In the genomic region with DNA sequence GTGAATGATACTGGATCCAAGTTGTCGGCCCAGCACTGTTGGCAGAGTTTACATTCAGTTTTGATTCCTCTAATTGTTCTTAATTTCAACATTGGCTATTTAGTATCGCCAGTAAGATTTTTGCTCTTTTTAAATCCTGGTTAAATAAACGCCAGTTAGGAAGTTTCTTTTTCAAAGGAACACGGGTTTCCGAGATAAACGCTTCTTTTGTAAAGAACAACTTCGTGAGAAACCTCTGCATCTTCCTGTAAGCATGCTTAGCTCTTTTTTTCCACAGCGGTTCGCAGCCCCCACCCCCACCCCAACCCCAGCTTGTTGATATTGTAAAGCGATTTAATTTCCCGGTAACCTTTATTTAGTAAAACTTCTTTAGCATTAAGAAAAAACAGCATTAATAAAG, we compare ENCODE assay signal across 11 mouse cellular contexts. TPM values are rescaled to one million over a fixed set of nuclear protein-coding genes. Genes with fewer than 3 reads are reported as not detected.
DNase-seq lines count a peak whose midpoint lies in the region; ATAC-seq and TF ChIP-seq lines count a peak whose summit lies in the region.
"Had no signal": no experiment of that assay in that cellular context is flagged by ENCODE, and none has a peak within 500 bp of the region (broad histone marks: within the 10 kb centered on the region; RNA-seq: fewer than 3 reads in every experiment).

No protein-coding gene starts in this region.

- no peak for TF ChIP-seq CTCF in liver, adult 2 months (IDR thresholded peaks at IDR 0.05; ENCODE audit: low read depth, low read length)
- no peak for TF ChIP-seq CTCF in olfactory bulb, adult 2 months (IDR thresholded peaks at IDR 0.05; ENCODE audit: insufficient read depth, low read depth, low read length)

- ATAC-seq in forebrain, embryonic 12.5 days (ENCODE audit: low FRiP score): no peak
- ATAC-seq in limb, embryonic 12.5 days (ENCODE audit: insufficient number of reproducible peaks, insufficient read depth, low FRiP score, low TSS enrichment, low read depth): no peak
- ATAC-seq: Patski had no signal

- no peaks in the 10 kb centered on the region for H3K9me3 ChIP-seq in forebrain, embryonic 12.5 days
- H3K9me3 ChIP-seq in limb, embryonic 12.5 days: no peaks in the 10 kb centered on the region

- H3K4me1 ChIP-seq in liver, adult 2 months (ENCODE audit: control insufficient read depth, insufficient read depth, low read length): no peaks in the 10 kb centered on the region
- H3K4me1 ChIP-seq in forebrain, embryonic 12.5 days: peaks cover 27% of the 10 kb centered on the region
- H3K4me1 ChIP-seq in limb, embryonic 12.5 days (replicated peaks): peaks cover 12% of the 10 kb centered on the region
- H3K4me1 ChIP-seq in olfactory bulb, adult 2 months (ENCODE audit: control insufficient read depth, insufficient read depth, low read length): no peaks in the 10 kb centered on the region; the same call in 1 of the 2 replicates

- DNase-seq in liver, adult 2 months (ENCODE audit: extremely low read depth, low read depth, low spot score): no peak
- DNase-seq in liver: no peak
- no peak for DNase-seq in thymus, postnatal 10 days (ENCODE audit: low spot score in 2 of 2)
- DNase-seq in ovary, adult 18-20 months (ENCODE audit: low spot score): no peak
- DNase-seq in ovary, postnatal 36 days (ENCODE audit: low spot score): no peak
- DNase-seq: kidney, adult 18-20 months; thymus, postnatal 25 days had no signal

- no peaks in the 10 kb centered on the region; the same call in 1 of the 2 replicates for H3K79me2 ChIP-seq in liver, adult 2 months (ENCODE audit: control insufficient read depth, insufficient read depth, low read length)

- H3K9ac ChIP-seq in liver, adult 2 months (ENCODE audit: low read depth, low read length): no peak overlapping the region
- H3K9ac ChIP-seq in forebrain, embryonic 12.5 days: peak overlapping the region; percentile 97
- no peak overlapping the region for H3K9ac ChIP-seq in limb, embryonic 12.5 days (replicated peaks)

- no peak for TF ChIP-seq POLR2A in liver, adult 2 months (IDR thresholded peaks at IDR 0.05; ENCODE audit: extremely low read depth, insufficient read depth, low read length)
- no peak for TF ChIP-seq POLR2A in olfactory bulb, adult 2 months (IDR thresholded peaks at IDR 0.05; ENCODE audit: insufficient read depth, low read depth, low read length)

- no peaks in the 10 kb centered on the region; the same call in 1 of the 2 replicates for H3K27me3 ChIP-seq in liver, adult 2 months (ENCODE audit: control insufficient read depth, insufficient read depth, low read length)
- H3K27me3 ChIP-seq in forebrain, embryonic 12.5 days: peaks cover 27% of the 10 kb centered on the region
- peaks cover 80% of the 10 kb centered on the region for H3K27me3 ChIP-seq in limb, embryonic 12.5 days
- H3K27me3 ChIP-seq: Patski had no signal

- H3K4me3 ChIP-seq in liver, adult 2 months (ENCODE audit: insufficient read depth, low read depth, low read length): no peak overlapping the region
- H3K4me3 ChIP-seq in forebrain, embryonic 12.5 days (replicated peaks): peak overlapping the region; percentile 77
- H3K4me3 ChIP-seq in limb, embryonic 12.5 days (replicated peaks): peak overlapping the region; percentile 50
- H3K4me3 ChIP-seq in olfactory bulb, adult 2 months (ENCODE audit: insufficient read depth, low read depth, low read length): peak overlapping the region; percentile 20; the same call in 1 of the 2 replicates

- H3K4me2 ChIP-seq in forebrain, embryonic 12.5 days: peak overlapping the region; percentile 69
- H3K4me2 ChIP-seq in limb, embryonic 12.5 days: peak overlapping the region; percentile 82

- WGBS in liver, adult 2 months: 61% methylated on average over 11 of the region's 11 CpGs
- WGBS in forebrain, embryonic 12.5 days: under 1% methylated on average over 11 of the region's 11 CpGs
- under 1% methylated on average over 11 of the region's 11 CpGs for WGBS in limb, embryonic 12.5 days
- 11% methylated on average over 11 of the region's 11 CpGs for WGBS in olfactory bulb, adult 2 months

- H3K36me3 ChIP-seq in liver, adult 2 months (ENCODE audit: control insufficient read depth, insufficient read depth, low read length): no peaks in the 10 kb centered on the region
- H3K36me3 ChIP-seq in forebrain, embryonic 12.5 days (replicated peaks): no peaks in the 10 kb centered on the region
- no peaks in the 10 kb centered on the region for H3K36me3 ChIP-seq in limb, embryonic 12.5 days

- H3K27ac ChIP-seq in liver, adult 2 months (replicated peaks; ENCODE audit: insufficient read depth, low read depth, low read length): peak overlapping the region; percentile 24; the same call in 1 of the 2 replicates
- H3K27ac ChIP-seq in forebrain, embryonic 12.5 days: peak overlapping the region; percentile 98
- H3K27ac ChIP-seq in limb, embryonic 12.5 days: no peak overlapping the region
- peak overlapping the region; percentile 94 for H3K27ac ChIP-seq in olfactory bulb, adult 2 months (ENCODE audit: insufficient read depth, low read depth, low read length)

RNA-seq across cellular contexts. Expression of a gene that starts 2.8 kb away (rescaled TPM):
- 4.4 and 4.5 TPM in 2 replicates for total RNA-seq in liver, adult 2 months (2014; rRNA removed)
- polyA plus RNA-seq in liver, adult 2 months (2012; rRNA removed): 2.2 and 2.4 TPM in 2 replicates
- polyA plus RNA-seq in forebrain, embryonic 12.5 days (2016; fragmentation: Nextera tagmentation; extraction: Ambion mirVana): 104 and 111 TPM in 2 replicates
- polyA plus RNA-seq in limb, embryonic 12.5 days (2016; fragmentation: Nextera tagmentation; extraction: Ambion mirVana): 20.5 and 24.4 TPM in 2 replicates
- polyA plus RNA-seq in olfactory bulb, adult 2 months (2012; ENCODE audit: insufficient read depth, insufficient read length, low replicate concordance, missing spikeins): 180 and 356 TPM in 2 replicates
